Mouse (Mus musculus): ENCODE results near the gene Dclk1. TPM values are rescaled to one million over a fixed set of nuclear protein-coding genes. Genes with fewer than 3 reads are reported as not detected.

The Dclk1 gene
- polyA plus RNA-seq, 1 experiment: 2.2 TPM

DNA sequence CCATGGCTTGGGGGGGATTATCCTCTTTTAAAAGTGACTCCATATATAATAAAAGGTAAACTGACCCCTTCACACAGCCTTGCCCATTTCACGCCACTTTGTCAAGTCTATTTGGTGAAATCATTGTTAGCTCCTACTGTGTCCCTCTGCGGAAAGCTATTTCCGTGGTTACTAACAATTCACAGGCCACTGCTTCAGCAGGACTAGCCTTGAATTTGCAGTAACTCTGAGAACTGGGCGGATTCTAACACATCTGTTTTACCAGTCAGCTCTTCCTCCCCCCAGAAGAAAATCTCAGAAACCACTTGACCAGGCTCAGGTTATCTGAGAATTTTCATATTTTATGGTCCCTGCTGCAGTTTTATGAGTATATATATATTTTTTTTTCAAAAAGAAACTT lies 253.7 kb downstream of the Dclk1 start:
- H3K79me2 ChIP-seq (ENCODE audit: control insufficient read depth, insufficient read depth): no peaks in the 10 kb centered on the region
- no peaks in the 10 kb centered on the region for H3K27me3 ChIP-seq (ENCODE audit: control insufficient read depth, insufficient read depth, insufficient read length)
- no peak overlapping the region for H3K4me3 ChIP-seq (ENCODE audit: insufficient read depth, poor library complexity, severe bottlenecking)
- no peaks in the 10 kb centered on the region for H3K79me3 ChIP-seq (ENCODE audit: low read depth)
- H3ac ChIP-seq (ENCODE audit: control insufficient read depth, insufficient read length, low read depth): no peak overlapping the region
- TF ChIP-seq MAX (IDR thresholded peaks at IDR 0.05) (no peak), MYOD1 (IDR thresholded peaks at IDR 0.05; ENCODE audit: control insufficient read depth, insufficient read length, low read depth) (no peak), USF1 (IDR thresholded peaks at IDR 0.05; ENCODE audit: low read depth) (no peak), MYOG (IDR thresholded peaks at IDR 0.05; ENCODE audit: control insufficient read depth, extremely low read depth, insufficient read length) (no peak), CEBPB (IDR thresholded peaks at IDR 0.05; ENCODE audit: low read depth) (no peak), FOSL1 (IDR thresholded peaks at IDR 0.05; ENCODE audit: insufficient read depth, low read length, poor library complexity, severe bottlenecking) (no peak)
- H3K36me3 ChIP-seq (ENCODE audit: control insufficient read depth, insufficient read depth): no peaks in the 10 kb centered on the region

DNA sequence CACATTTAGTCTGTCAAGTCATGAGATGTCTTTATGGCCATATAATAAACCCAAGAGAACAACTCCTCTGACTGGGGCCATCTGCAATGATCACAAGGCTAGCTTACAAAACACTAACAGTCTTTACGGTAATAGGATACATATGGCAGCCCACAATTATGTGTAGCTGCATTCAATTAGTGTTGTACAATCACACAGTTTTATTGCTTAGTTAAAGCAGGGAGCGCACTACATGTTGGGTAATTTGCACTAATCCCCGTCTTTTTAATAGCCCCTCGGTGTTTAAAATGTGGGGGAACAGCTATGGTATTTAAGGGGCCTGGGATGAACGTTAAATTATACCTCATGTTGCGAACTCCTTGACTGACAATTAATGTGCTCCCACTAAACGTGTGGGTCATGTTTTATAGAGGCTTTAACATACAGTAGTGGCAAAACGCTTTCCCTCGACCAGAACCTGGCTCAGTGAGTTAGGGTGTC lies 254.3 kb downstream of the Dclk1 start:
- no peaks in the 10 kb centered on the region for H3K79me3 ChIP-seq (ENCODE audit: low read depth)
- no peaks in the 10 kb centered on the region for H3K27me3 ChIP-seq (ENCODE audit: control insufficient read depth, insufficient read depth, insufficient read length)
- TF ChIP-seq USF1 (IDR thresholded peaks at IDR 0.05; ENCODE audit: low read depth): no peak
- no peak for TF ChIP-seq MYOD1 (IDR thresholded peaks at IDR 0.05; ENCODE audit: control insufficient read depth, insufficient read length, low read depth)
- TF ChIP-seq MAX (IDR thresholded peaks at IDR 0.05): no peak
- TF ChIP-seq CEBPB (IDR thresholded peaks at IDR 0.05; ENCODE audit: low read depth): no peak
- TF ChIP-seq MYOG (IDR thresholded peaks at IDR 0.05; ENCODE audit: control insufficient read depth, extremely low read depth, insufficient read length): no peak
- no peak for TF ChIP-seq FOSL1 (IDR thresholded peaks at IDR 0.05; ENCODE audit: insufficient read depth, low read length, poor library complexity, severe bottlenecking)
- TF ChIP-seq CTCF (IDR thresholded peaks at IDR 0.05; ENCODE audit: control insufficient read depth, insufficient read depth, insufficient read length): no peak
- no peak overlapping the region for H3ac ChIP-seq (ENCODE audit: control insufficient read depth, insufficient read length, low read depth)
- no peaks in the 10 kb centered on the region for H3K79me2 ChIP-seq (ENCODE audit: control insufficient read depth, insufficient read depth)
- H3K4me3 ChIP-seq (ENCODE audit: insufficient read depth, poor library complexity, severe bottlenecking): no peak overlapping the region
- no peaks in the 10 kb centered on the region for H3K36me3 ChIP-seq (ENCODE audit: control insufficient read depth, insufficient read depth)

GRCm38 (mm10) chr3:55499298-55499697 lies 257.1 kb downstream of the Dclk1 start:
- Histone ChIP-seq H3K79me3 (ENCODE audit: low read depth) (no peaks in the 10 kb centered on the region), H3K36me3 (ENCODE audit: control insufficient read depth, insufficient read depth) (no peaks in the 10 kb centered on the region), H3K27me3 (ENCODE audit: control insufficient read depth, insufficient read depth, insufficient read length) (no peaks in the 10 kb centered on the region), H3K4me3 (ENCODE audit: insufficient read depth, poor library complexity, severe bottlenecking) (no peak overlapping the region), H3ac (ENCODE audit: control insufficient read depth, insufficient read length, low read depth) (no peak overlapping the region), H3K79me2 (ENCODE audit: control insufficient read depth, insufficient read depth) (no peaks in the 10 kb centered on the region)
- no peak for TF ChIP-seq MYOD1 (IDR thresholded peaks at IDR 0.05; ENCODE audit: control insufficient read depth, insufficient read length, low read depth)
- TF ChIP-seq CEBPB (IDR thresholded peaks at IDR 0.05; ENCODE audit: low read depth): no peak
- no peak for TF ChIP-seq FOSL1 (IDR thresholded peaks at IDR 0.05; ENCODE audit: insufficient read depth, low read length, poor library complexity, severe bottlenecking)
- no peak for TF ChIP-seq CTCF (IDR thresholded peaks at IDR 0.05; ENCODE audit: control insufficient read depth, insufficient read depth, insufficient read length)
- TF ChIP-seq USF1 (IDR thresholded peaks at IDR 0.05; ENCODE audit: low read depth): no peak
- no peak for TF ChIP-seq MYOG (IDR thresholded peaks at IDR 0.05; ENCODE audit: control insufficient read depth, extremely low read depth, insufficient read length)
- TF ChIP-seq MAX (IDR thresholded peaks at IDR 0.05): no peak

- Histone ChIP-seq H3ac (ENCODE audit: control insufficient read depth, insufficient read length, low read depth) (no peak overlapping the region), H3K79me3 (ENCODE audit: low read depth) (no peaks in the 10 kb centered on the region), H3K27me3 (ENCODE audit: control insufficient read depth, insufficient read depth, insufficient read length) (no peaks in the 10 kb centered on the region), H3K4me3 (ENCODE audit: insufficient read depth, poor library complexity, severe bottlenecking) (no peak overlapping the region), H3K79me2 (ENCODE audit: control insufficient read depth, insufficient read depth) (no peaks in the 10 kb centered on the region), H3K36me3 (ENCODE audit: control insufficient read depth, insufficient read depth) (no peaks in the 10 kb centered on the region)
- TF ChIP-seq USF1 (IDR thresholded peaks at IDR 0.05; ENCODE audit: low read depth) (no peak), CEBPB (IDR thresholded peaks at IDR 0.05; ENCODE audit: low read depth) (no peak), MAX (IDR thresholded peaks at IDR 0.05) (no peak), MYOG (IDR thresholded peaks at IDR 0.05; ENCODE audit: control insufficient read depth, extremely low read depth, insufficient read length) (no peak), CTCF (IDR thresholded peaks at IDR 0.05; ENCODE audit: control insufficient read depth, insufficient read depth, insufficient read length) (no peak), FOSL1 (IDR thresholded peaks at IDR 0.05; ENCODE audit: insufficient read depth, low read length, poor library complexity, severe bottlenecking) (no peak), MYOD1 (IDR thresholded peaks at IDR 0.05; ENCODE audit: control insufficient read depth, insufficient read length, low read depth) (no peak)
Measured at GRCm38 (mm10) chr3:55510198-55510597, 268.0 kb downstream of the Dclk1 start.

GRCm38 (mm10) chr3:55511658-55512057 lies 269.5 kb downstream of the Dclk1 start:
- no peak for TF ChIP-seq MYOD1 (IDR thresholded peaks at IDR 0.05; ENCODE audit: control insufficient read depth, insufficient read length, low read depth)
- TF ChIP-seq CTCF (IDR thresholded peaks at IDR 0.05; ENCODE audit: control insufficient read depth, insufficient read depth, insufficient read length): no peak
- TF ChIP-seq FOSL1 (IDR thresholded peaks at IDR 0.05; ENCODE audit: insufficient read depth, low read length, poor library complexity, severe bottlenecking): no peak
- TF ChIP-seq CEBPB (IDR thresholded peaks at IDR 0.05; ENCODE audit: low read depth): no peak
- Histone ChIP-seq H3K27me3 (ENCODE audit: control insufficient read depth, insufficient read depth, insufficient read length) (no peaks in the 10 kb centered on the region), H3K4me3 (ENCODE audit: insufficient read depth, poor library complexity, severe bottlenecking) (no peak overlapping the region), H3K79me3 (ENCODE audit: low read depth) (no peaks in the 10 kb centered on the region), H3K79me2 (ENCODE audit: control insufficient read depth, insufficient read depth) (no peaks in the 10 kb centered on the region), H3K36me3 (ENCODE audit: control insufficient read depth, insufficient read depth) (no peaks in the 10 kb centered on the region), H3ac (ENCODE audit: control insufficient read depth, insufficient read length, low read depth) (no peak overlapping the region)

GRCm38 (mm10) chr3:55515966-55516365 lies 273.8 kb downstream of the Dclk1 start:
- Histone ChIP-seq H3K27me3 (ENCODE audit: control insufficient read depth, insufficient read depth, insufficient read length) (no peaks in the 10 kb centered on the region), H3K79me2 (ENCODE audit: control insufficient read depth, insufficient read depth) (no peaks in the 10 kb centered on the region), H3K36me3 (ENCODE audit: control insufficient read depth, insufficient read depth) (no peaks in the 10 kb centered on the region), H3K79me3 (ENCODE audit: low read depth) (no peaks in the 10 kb centered on the region), H3ac (ENCODE audit: control insufficient read depth, insufficient read length, low read depth) (no peak overlapping the region), H3K4me3 (ENCODE audit: insufficient read depth, poor library complexity, severe bottlenecking) (no peak overlapping the region)
- TF ChIP-seq USF1 (IDR thresholded peaks at IDR 0.05; ENCODE audit: low read depth): no peak
- TF ChIP-seq FOSL1 (IDR thresholded peaks at IDR 0.05; ENCODE audit: insufficient read depth, low read length, poor library complexity, severe bottlenecking): no peak
- TF ChIP-seq MYOG (IDR thresholded peaks at IDR 0.05; ENCODE audit: control insufficient read depth, extremely low read depth, insufficient read length): no peak
- TF ChIP-seq MAX (IDR thresholded peaks at IDR 0.05): no peak
- no peak for TF ChIP-seq MYOD1 (IDR thresholded peaks at IDR 0.05; ENCODE audit: control insufficient read depth, insufficient read length, low read depth)
- no peak for TF ChIP-seq CTCF (IDR thresholded peaks at IDR 0.05; ENCODE audit: control insufficient read depth, insufficient read depth, insufficient read length)
- TF ChIP-seq CEBPB (IDR thresholded peaks at IDR 0.05; ENCODE audit: low read depth): no peak
